Mouse (Mus musculus) liver, postnatal 0 days (tissue): Measurements from ENCODE around the gene Gpr142.

Experiments used
- CTCF ChIP-seq: sonication (generic); IDR thresholded peaks from 2 replicates; pipeline ENCODE4 v1.5.1; 2016; ENCODE audit warnings: antibody characterized with exemption, low read depth
- EP300 ChIP-seq: IDR thresholded peaks from 2 replicates; pipeline ENCODE4 v1.6.1; 2016; ENCODE audit warnings: antibody characterized with exemption, low read depth, mild to moderate bottlenecking

DNA sequence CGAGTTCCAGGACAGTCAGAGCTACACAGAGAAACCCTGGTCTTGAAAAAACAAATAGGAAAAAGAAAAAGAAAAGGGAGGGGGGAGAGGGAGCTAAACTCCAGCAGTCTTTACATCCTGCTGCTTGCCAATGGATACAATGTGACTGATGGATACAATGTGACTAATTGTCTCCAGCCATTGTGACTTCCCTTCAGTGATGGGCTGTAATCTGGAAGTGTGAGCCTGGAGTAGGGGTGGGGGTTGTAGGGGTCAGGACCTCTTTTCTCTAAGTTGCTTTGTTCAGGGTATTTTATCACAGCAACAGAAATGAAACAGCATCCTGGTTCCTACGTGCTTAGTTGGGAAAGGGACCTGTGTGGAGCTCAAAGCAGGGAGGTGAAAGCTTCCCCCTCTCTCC is 20.4 kb downstream of the Gpr142 start:
- no peak for TF ChIP-seq EP300
- TF ChIP-seq CTCF, result no peak
